Mouse (Mus musculus) right cerebral cortex, adult 18-20 months (tissue): ENCODE results near the gene Pacsin2.
"Not testable (repeated sequence)": the region's sequence is repeated elsewhere in the genome, so short reads cannot be mapped to it uniquely, and the experiment has no call there.

Source experiments
- DNase-seq: peaks from one replicate; pipeline ENCODE4 v3.0.0; 2022; ENCODE audit warnings: mixed read lengths

The Pacsin2 gene

DNA sequence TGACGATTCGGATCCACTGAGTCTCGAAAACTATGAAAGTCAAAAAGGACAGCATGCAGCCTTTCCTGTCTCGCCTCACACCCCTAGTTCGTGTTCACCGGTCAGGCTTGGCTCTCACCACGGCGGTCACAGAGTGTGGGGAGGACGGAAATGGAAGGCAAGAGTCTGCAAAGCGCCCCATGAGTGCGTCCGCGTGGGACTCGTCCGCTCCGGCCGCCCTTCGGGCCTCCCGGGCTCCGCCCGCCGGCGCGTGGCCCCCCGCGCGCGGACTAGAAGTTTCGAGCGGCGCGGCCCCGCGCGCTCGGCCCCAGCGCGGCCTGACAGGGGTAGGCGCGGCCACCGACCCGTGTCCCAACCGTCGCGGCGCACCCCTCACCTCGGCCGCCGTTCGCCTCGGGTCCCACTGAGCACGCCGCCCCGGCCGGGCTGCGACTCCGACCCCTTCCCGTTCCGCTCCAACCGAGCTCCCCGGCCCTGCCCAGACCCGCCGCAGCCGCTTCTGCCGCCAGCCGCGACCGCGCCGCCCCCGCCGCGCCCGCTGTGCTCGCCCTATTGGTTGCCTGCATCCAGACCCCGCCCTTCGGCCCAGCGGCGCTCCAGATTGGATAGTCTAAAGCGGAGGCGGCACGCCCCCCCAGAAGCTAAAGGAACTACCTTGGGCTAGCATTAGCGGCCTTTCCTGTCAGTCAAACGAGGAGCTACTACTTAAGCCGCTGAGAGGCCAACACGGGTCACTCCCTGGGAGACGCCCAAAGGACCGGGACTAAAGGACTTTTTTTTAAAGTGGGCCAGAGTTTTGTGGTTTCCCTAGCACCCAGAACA, at the start of gene Pacsin2:
Pacsin2 (minus strand) TSS at position 524 of the 822 bp plus-strand sequence.
- peak; percentile 97 for DNase-seq

GRCm38 (mm10) chr15:83512489-83513281, 48.3 kb upstream of the Pacsin2 start:
- DNase-seq, result no peak

- DNase-seq, result peak; percentile 96
Observed at GRCm38 (mm10) chr15:83510805-83511405, 46.5 kb upstream of the Pacsin2 start, which contains the start of gene Ttll1. TSS of gene Ttll1 (minus strand) at chr15:83510893.

GRCm38 (mm10) chr15:83509950-83510804, 45.8 kb upstream of the Pacsin2 start:
- DNase-seq, result no peak

- DNase-seq, result not testable (repeated sequence)
Observed at GRCm38 (mm10) chr15:83501483-83501882, 37.1 kb upstream of the Pacsin2 start.

GRCm38 (mm10) chr15:83500352-83500751, 35.9 kb upstream of the Pacsin2 start:
- no peak for DNase-seq

GRCm38 (mm10) chr15:83499211-83499755, 34.9 kb upstream of the Pacsin2 start:
- no peak for DNase-seq

DNA sequence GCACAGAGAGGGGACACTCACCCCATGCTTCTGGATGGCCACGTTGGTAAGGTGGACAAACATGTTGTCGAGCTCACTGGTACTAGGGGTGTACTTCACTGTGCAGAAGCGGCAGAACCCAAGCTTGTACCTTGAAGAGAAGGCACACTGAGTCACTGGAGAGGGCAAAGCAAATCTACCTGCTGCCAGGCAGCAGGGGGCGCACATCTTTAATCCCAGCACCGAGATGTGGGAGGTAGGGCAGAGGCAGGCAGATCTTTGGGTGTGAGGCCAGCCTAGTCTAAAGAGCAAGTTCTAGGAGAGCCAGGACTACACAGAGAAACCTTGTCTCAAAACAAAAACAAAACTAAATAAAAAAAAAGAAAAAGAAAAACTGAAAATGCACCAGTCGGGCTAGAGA, 32.9 kb upstream of the Pacsin2 start:
- DNase-seq, result no peak

DNA sequence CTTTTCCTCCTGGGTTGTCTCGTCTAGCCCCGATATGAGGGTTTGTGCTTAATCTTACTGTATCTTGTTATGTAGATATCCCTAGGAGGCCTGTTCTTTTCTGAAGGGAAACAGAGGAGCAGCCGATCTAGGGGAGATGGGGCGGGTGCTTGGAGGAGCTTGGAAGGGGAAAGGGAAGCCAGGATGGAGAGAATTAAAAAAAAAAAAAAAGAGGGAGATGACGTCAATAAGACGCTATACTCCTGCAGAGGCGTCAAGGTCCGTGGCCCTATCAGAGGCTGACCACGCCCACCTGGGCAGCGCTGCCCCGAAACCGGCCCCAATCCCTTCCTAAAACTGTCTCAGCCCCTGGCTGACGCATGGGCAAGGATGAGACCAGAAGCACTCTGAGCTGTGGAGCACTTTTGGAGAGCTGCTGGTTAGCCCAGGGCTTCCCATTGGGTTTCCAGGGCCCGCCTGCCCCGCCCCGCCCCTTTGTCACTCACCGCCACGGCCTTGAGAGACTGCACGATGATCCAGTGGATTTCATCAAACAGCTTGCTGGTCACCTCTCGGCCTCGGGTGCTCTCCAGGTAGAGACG, 31.5 kb upstream of the Pacsin2 start:
- DNase-seq, result no peak

GRCm38 (mm10) chr15:83495195-83495594, 30.8 kb upstream of the Pacsin2 start:
- no peak for DNase-seq

DNA sequence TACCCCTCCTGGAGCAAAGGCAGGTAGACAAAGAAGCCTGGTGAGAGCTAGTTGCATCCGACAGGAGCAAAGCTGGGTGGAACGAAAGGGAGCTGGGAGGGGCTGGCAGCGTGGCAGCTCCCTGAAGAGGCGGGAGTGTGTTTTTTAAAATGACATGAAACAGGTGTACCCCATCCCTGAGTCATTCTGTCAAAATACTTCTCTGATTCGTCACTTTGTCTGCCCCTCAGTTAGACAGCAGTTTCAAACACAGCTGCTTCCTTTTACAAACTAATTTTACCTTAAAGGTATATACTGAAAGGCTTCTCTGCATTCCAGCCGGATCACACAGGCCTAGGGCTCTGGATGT, 30.1 kb upstream of the Pacsin2 start:
- no peak for DNase-seq

GRCm38 (mm10) chr15:83493856-83494571, 29.6 kb upstream of the Pacsin2 start:
- DNase-seq, result no peak

DNA sequence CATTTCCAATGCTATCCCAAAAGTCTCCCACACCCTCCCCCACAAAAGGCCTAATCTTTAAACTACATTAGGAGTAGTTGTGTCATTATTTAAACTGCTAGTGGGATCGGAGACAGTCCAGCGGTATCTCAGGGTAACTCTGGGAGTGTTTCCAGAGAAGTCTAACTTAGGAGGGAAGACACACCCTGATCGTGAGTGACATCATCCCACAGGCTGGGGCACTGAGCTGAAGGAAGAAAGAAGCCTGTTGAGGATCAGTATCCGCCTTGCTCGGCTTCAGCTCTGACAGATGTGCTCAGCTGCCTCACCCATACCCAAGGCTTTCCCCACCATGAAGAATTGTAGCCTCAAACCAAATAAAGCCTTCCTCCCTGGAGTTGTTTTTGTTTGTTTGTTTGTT, 27.5 kb upstream of the Pacsin2 start:
- no peak for DNase-seq

- DNase-seq, result no peak
Observed at GRCm38 (mm10) chr15:83489471-83489870, 25.1 kb upstream of the Pacsin2 start.

GRCm38 (mm10) chr15:83487477-83488115, 23.2 kb upstream of the Pacsin2 start:
- peak; percentile 26 for DNase-seq

- no peak for DNase-seq
Observed at GRCm38 (mm10) chr15:83484311-83484710, 19.9 kb upstream of the Pacsin2 start.

DNA sequence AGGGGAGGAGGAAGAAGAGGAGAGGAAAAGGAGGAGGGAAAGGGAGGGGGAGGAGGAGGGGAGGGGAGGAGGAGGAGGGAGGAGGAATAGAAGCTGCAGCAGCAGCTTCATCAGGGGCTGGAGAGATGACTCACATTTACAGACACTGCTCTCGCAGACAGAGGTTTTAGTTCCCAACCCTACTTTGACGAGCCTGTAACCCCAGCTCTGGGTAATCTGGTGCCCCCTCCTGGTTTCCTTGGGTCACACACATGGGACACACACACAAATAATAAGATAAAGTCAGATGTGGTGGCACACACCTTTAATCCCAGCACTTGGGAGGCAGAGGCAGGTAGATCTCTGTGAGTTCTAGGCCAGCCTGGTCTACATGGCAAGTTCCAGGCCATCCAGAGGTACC, 19.1 kb upstream of the Pacsin2 start:
- DNase-seq, result peak; percentile 11

DNA sequence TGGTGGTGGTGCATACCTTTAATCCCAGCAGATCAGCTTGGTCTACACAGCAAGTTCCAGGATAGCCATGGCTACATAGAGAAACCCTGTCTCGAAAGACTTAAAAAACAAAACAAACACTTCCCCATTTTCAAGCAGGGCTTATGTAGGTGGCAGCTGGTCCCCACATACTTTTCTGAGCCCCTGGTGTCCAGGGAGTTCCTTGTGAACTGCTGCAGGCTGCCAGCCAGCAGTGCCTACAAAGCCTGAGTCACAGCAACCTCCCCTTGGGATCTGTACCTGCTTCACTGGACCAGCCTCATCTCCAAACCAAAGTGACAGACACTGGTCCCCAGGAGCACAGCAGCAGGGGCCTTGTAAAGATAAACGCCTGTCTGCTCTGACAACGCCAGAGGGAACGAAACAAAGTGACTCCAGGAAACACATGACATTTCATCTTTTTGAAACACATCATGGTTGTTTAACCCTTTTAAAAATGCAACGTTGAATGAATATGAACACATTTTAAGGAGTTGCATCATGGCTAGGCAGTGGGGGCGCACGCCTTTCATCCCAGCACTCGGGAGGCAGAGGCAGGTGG, 18.3 kb upstream of the Pacsin2 start:
- DNase-seq, result no peak

DNA sequence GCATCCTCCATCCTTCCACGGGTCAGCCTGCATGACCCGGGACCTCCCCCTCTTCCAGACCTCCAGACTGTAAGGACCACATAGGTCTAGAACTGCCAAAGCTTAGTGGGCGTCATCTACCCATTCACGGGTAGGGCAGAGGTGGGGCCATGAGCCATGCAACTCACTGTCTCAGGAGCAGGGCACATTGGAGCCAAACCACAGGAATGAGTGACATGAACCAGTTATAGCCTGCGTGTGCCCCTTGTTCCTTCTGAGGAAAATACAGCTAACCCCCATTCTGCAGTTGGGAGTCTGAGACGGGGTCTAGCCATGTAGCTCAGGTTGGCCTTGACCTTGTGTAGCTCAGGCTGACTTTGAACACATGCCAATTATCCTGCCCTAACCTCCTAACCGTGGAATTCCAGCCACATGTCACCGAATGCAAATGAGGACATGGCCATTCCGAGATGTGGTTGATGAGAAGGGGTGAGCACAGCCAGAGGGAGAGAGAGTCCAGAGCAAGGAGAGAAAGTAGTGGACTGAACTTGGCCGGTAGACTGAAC, 16.9 kb upstream of the Pacsin2 start:
- DNase-seq, result no peak

DNA sequence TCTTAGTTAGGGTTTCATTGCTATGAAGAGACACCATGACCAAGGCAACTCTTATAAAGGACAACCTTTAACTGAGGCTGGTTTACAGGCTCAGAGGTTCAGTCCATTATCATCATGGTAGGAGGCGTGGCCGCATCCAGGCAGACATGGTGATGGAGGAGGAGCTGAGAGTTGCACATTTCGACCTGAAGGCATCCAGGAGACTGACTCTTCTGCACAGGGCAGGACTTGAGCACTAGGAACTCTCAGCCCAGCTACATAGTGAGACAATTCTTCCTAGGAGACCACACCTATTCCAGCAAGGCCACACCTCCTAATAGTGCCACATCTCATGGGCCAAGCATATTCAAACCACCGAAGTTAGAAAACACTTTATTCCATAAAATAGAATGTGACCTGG, 15.4 kb upstream of the Pacsin2 start:
- no peak for DNase-seq
